Mouse (Mus musculus) kidney, adult 11 months (tissue): ENCODE measurements around the gene Chrm5.
"Not testable (repeated sequence)": the region's sequence is repeated elsewhere in the genome, so short reads cannot be mapped to it uniquely, and the experiment has no call there.

Experiments used
- DNase-seq: peaks from one replicate; pipeline ENCODE4 v3.0.0; 2022

Chrm5 gene

GRCm38 (mm10) chr2:112476554-112476953 is 4.0 kb downstream of the Chrm5 start:
- no peak for DNase-seq

- no peak for DNase-seq
Observed at GRCm38 (mm10) chr2:112474997-112475724, 5.4 kb downstream of the Chrm5 start.

- DNase-seq: no peak
Observed at GRCm38 (mm10) chr2:112472076-112472475, 8.5 kb downstream of the Chrm5 start.

- no peak for DNase-seq
Observed at GRCm38 (mm10) chr2:112470961-112471381, 9.6 kb downstream of the Chrm5 start.

GRCm38 (mm10) chr2:112469542-112469941 is 11.0 kb downstream of the Chrm5 start:
- DNase-seq: no peak

GRCm38 (mm10) chr2:112460557-112460956 is 20.0 kb downstream of the Chrm5 start:
- DNase-seq: no peak

- DNase-seq: peak; percentile 93
Observed at GRCm38 (mm10) chr2:112454862-112455564, 25.6 kb downstream of the Chrm5 start, which contains the start of gene Emc7. Gene Emc7 (plus strand): TSS chr2:112454997.

GRCm38 (mm10) chr2:112454125-112454861 is 26.3 kb downstream of the Chrm5 start:
- no peak for DNase-seq

GRCm38 (mm10) chr2:112452513-112452912 is 28.1 kb downstream of the Chrm5 start:
- DNase-seq: not testable (repeated sequence)

GRCm38 (mm10) chr2:112449597-112450296 is 30.8 kb downstream of the Chrm5 start:
- no peak for DNase-seq

GRCm38 (mm10) chr2:112448510-112449059 is 32.0 kb downstream of the Chrm5 start:
- no peak for DNase-seq

- not testable (repeated sequence) for DNase-seq
Observed at GRCm38 (mm10) chr2:112448046-112448445, 32.5 kb downstream of the Chrm5 start.

GRCm38 (mm10) chr2:112445511-112445910 is 35.1 kb downstream of the Chrm5 start:
- DNase-seq: no peak

- no peak for DNase-seq
Observed at GRCm38 (mm10) chr2:112443491-112443890, 37.1 kb downstream of the Chrm5 start.

- no peak for DNase-seq
Observed at GRCm38 (mm10) chr2:112437589-112437988, 43.0 kb downstream of the Chrm5 start.

- DNase-seq: no peak
Observed at GRCm38 (mm10) chr2:112436292-112436691, 44.3 kb downstream of the Chrm5 start.

GRCm38 (mm10) chr2:112433359-112433758 is 47.2 kb downstream of the Chrm5 start:
- DNase-seq: peak; percentile 21

GRCm38 (mm10) chr2:112432523-112432922 is 48.0 kb downstream of the Chrm5 start:
- DNase-seq: no peak

- no peak for DNase-seq
Observed at GRCm38 (mm10) chr2:112430403-112430802, 50.2 kb downstream of the Chrm5 start.

GRCm38 (mm10) chr2:112429665-112430064 is 50.9 kb downstream of the Chrm5 start:
- DNase-seq: no peak
